Mouse (Mus musculus): ENCODE data around the gene Trem1. TPM values are rescaled to one million over a fixed set of nuclear protein-coding genes. Genes with fewer than 3 reads are reported as not detected.

Gene Trem1
- polyA plus RNA-seq, 1 experiment, result 0.68 TPM

DNA sequence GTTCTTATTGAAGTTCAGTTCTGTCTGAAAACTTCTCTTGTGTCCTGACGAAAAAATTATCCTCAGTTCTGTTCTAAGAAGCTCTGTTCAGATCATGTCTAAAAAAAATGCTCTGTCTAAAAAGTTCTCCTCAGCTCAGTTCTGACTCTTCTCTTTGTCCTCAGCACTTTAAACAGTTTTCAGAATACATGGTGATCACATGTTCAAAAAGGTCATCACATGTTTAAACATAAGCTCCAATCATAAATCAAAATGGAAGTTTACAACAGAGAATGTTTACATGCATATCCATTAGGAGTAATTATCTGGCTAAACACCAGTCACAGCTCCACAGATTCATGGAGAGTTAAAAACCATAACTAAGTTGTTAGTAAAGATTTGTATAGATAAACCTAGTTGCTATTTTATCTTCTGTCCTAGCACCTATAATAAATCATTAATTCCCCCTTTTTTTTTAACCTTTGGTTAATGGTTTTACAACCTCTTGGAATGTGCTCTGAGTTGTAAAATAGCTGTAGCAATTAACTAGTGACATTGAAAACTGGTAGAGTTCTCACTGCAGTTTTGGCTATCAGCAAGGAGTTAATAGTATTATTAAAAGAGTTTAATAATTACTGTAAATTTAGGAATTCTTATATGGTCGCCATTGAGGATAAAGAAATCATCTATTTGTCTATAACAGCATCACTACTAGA is 34.2 kb downstream of the Trem1 start:
- no peak for DNase-seq (ENCODE audit: low read depth in 1 of 2, low spot score in 2 of 2)
- no peaks in the 10 kb centered on the region for H3K27me3 ChIP-seq (ENCODE audit: control insufficient read depth, insufficient read depth, low read length)
- H3K4me3 ChIP-seq (ENCODE audit: extremely low read depth, insufficient read depth, insufficient read length), result no peak overlapping the region
- H3K27ac ChIP-seq (ENCODE audit: insufficient read depth, low read length), result no peak overlapping the region
- WGBS, result 71% methylated on average over 2 of the region's 2 CpGs
- H3K36me3 ChIP-seq (ENCODE audit: control insufficient read depth, insufficient read depth, low read length), result no peaks in the 10 kb centered on the region
- peaks cover 6% of the 10 kb centered on the region; the same call in 1 of the 2 replicates for H3K4me1 ChIP-seq (ENCODE audit: control insufficient read depth, insufficient read depth, insufficient read length)
- no peak for TF ChIP-seq POLR2A (IDR thresholded peaks at IDR 0.05; ENCODE audit: low read depth, low read length)
- TF ChIP-seq CTCF (IDR thresholded peaks at IDR 0.05; ENCODE audit: extremely low read depth, insufficient read depth, insufficient read length, insufficient replicate concordance), result no peak

DNA sequence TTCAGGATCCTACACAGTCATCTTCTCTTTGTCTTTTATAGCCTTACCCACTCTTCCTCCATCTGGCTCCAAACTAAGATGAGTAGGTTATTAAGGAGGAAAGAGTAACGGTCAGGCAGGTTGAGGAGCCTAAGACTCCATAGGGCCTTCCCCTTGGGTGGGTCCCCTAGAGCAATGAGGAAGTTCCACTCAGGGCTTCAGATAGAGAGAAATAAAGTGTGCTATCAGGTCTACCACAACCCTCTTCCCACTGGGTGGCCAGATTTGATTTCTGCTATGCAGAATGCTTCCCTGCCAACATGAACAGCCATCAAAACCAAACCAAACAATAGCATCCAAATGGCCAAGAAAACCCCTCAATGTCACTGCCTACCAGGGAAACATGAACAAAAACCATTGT is 35.0 kb downstream of the Trem1 start:
- Histone ChIP-seq H3K4me3 (ENCODE audit: extremely low read depth, insufficient read depth, insufficient read length) (no peak overlapping the region), H3K27ac (ENCODE audit: insufficient read depth, low read length) (no peak overlapping the region), H3K27me3 (ENCODE audit: control insufficient read depth, insufficient read depth, low read length) (no peaks in the 10 kb centered on the region), H3K36me3 (ENCODE audit: control insufficient read depth, insufficient read depth, low read length) (no peaks in the 10 kb centered on the region), H3K4me1 (ENCODE audit: control insufficient read depth, insufficient read depth, insufficient read length) (peaks cover 6% of the 10 kb centered on the region; the same call in 1 of the 2 replicates)
- 42% methylated on average over 1 of the region's 1 CpGs for WGBS
- DNase-seq (ENCODE audit: low read depth in 1 of 2, low spot score in 2 of 2), result no peak
- TF ChIP-seq CTCF (IDR thresholded peaks at IDR 0.05; ENCODE audit: extremely low read depth, insufficient read depth, insufficient read length, insufficient replicate concordance), result no peak
- TF ChIP-seq POLR2A (IDR thresholded peaks at IDR 0.05; ENCODE audit: low read depth, low read length), result no peak

DNA sequence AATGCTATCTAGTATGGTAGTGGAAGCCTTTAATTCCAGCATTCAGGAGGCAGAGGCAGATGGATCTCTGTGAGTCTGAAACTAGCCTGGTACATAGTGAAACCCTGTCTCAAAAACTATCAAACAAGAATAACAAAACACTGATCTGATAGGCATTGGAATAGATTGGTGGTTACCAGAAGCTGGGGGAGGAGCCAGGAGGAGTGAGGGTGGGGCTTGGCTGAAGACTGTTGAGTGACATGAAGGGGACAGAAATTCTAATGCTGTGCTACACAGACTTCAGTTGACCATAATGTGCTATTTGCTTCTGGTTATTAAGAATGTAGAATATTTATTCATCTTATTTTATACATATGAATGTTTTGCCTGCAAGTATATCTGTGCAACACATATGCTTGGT is 35.7 kb downstream of the Trem1 start:
- Histone ChIP-seq H3K4me3 (ENCODE audit: extremely low read depth, insufficient read depth, insufficient read length) (no peak overlapping the region), H3K36me3 (ENCODE audit: control insufficient read depth, insufficient read depth, low read length) (no peaks in the 10 kb centered on the region), H3K27ac (ENCODE audit: insufficient read depth, low read length) (no peak overlapping the region), H3K27me3 (ENCODE audit: control insufficient read depth, insufficient read depth, low read length) (no peaks in the 10 kb centered on the region), H3K4me1 (ENCODE audit: control insufficient read depth, insufficient read depth, insufficient read length) (peaks cover 6% of the 10 kb centered on the region; the same call in 1 of the 2 replicates)
- DNase-seq (ENCODE audit: low read depth in 1 of 2, low spot score in 2 of 2), result no peak
- TF ChIP-seq CTCF (IDR thresholded peaks at IDR 0.05; ENCODE audit: extremely low read depth, insufficient read depth, insufficient read length, insufficient replicate concordance) (no peak), POLR2A (IDR thresholded peaks at IDR 0.05; ENCODE audit: low read depth, low read length) (no peak)

DNA sequence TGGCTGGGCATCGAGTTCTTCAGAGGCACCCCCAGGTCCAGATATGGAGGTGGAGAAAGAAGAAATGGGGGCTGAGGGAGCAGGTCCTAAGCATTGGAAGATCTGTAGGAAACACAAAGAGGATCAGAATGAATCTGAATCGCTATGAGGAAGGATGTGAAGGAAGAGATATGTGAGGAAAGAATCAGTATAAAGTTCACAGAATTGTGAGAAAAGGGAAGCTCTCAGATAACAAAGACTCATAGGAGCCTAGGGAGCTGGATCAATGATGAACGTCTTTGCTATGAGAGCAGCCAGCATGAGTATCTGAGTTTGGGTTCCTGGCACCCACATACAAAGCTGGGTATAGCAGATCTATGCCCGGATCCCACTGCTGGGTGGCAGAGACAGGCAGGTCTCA is 37.3 kb downstream of the Trem1 start:
- Histone ChIP-seq H3K4me1 (ENCODE audit: control insufficient read depth, insufficient read depth, insufficient read length) (no peaks in the 10 kb centered on the region; the same call in 1 of the 2 replicates), H3K27ac (ENCODE audit: insufficient read depth, low read length) (no peak overlapping the region)

DNA sequence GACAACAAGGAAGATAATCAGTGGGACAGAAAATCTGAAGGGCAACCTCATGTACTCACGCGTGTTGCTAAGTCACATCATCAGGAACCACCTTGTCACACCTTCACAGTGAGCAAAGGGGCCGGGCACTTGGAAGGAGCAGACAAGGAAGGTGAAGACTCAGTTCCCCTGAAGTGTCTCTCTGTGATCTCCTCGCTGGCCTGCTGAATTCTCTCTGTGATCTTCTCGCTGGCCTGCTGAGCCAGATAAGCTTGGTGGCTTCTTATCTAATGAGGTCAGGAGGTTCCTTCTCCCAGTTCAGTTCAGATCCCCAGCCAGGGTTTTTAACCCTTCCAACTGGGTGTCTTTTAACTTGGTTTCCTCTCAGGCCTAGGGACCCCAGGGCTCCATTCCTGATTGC is 39.6 kb downstream of the Trem1 start:
- H3K4me1 ChIP-seq (ENCODE audit: control insufficient read depth, insufficient read depth, insufficient read length), result no peaks in the 10 kb centered on the region; the same call in 1 of the 2 replicates
- TF ChIP-seq CTCF (IDR thresholded peaks at IDR 0.05; ENCODE audit: extremely low read depth, insufficient read depth, insufficient read length, insufficient replicate concordance), result no peak
- TF ChIP-seq POLR2A (IDR thresholded peaks at IDR 0.05; ENCODE audit: low read depth, low read length), result no peak
- H3K4me3 ChIP-seq (ENCODE audit: extremely low read depth, insufficient read depth, insufficient read length), result no peak overlapping the region
- WGBS, result 72% methylated on average over 5 of the region's 5 CpGs
- DNase-seq (ENCODE audit: low read depth in 1 of 2, low spot score in 2 of 2), result no peak
- no peak overlapping the region; the same call in 1 of the 2 replicates for H3K27ac ChIP-seq (ENCODE audit: insufficient read depth, low read length)
- no peaks in the 10 kb centered on the region for H3K36me3 ChIP-seq (ENCODE audit: control insufficient read depth, insufficient read depth, low read length)
- H3K27me3 ChIP-seq (ENCODE audit: control insufficient read depth, insufficient read depth, low read length), result no peaks in the 10 kb centered on the region

More for the DNA sequence above, 37.3 kb downstream of the Trem1 start:
- no peak for TF ChIP-seq POLR2A (IDR thresholded peaks at IDR 0.05; ENCODE audit: low read depth, low read length)
- TF ChIP-seq CTCF (IDR thresholded peaks at IDR 0.05; ENCODE audit: extremely low read depth, insufficient read depth, insufficient read length, insufficient replicate concordance), result no peak
- 71% methylated on average over 4 of the region's 4 CpGs for WGBS
- Histone ChIP-seq H3K27me3 (ENCODE audit: control insufficient read depth, insufficient read depth, low read length) (no peaks in the 10 kb centered on the region), H3K4me3 (ENCODE audit: extremely low read depth, insufficient read depth, insufficient read length) (no peak overlapping the region), H3K36me3 (ENCODE audit: control insufficient read depth, insufficient read depth, low read length) (no peaks in the 10 kb centered on the region)
- DNase-seq (ENCODE audit: low read depth in 1 of 2, low spot score in 2 of 2), result no peak

DNA sequence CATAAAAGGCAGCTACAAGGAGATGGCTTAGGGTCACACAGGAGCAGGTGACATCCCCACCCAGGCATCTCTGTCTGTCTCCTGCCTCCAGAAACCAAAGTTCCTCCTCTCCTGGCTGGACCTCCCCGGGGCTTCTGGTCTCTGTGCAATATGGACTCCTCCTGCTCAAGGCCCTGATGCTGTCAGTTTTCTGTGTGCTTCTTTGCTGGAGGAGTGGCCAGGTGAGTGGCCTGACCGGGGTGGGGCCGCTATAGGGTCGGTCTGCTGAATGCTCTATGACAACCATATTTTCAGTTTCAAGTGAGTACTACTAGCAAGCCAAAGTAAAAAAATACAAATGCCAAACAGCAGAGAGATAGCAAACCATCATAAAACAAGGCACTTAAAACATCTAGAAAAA is 40.0 kb downstream of the Trem1 start:
- Histone ChIP-seq H3K27me3 (ENCODE audit: control insufficient read depth, insufficient read depth, low read length) (no peaks in the 10 kb centered on the region), H3K36me3 (ENCODE audit: control insufficient read depth, insufficient read depth, low read length) (no peaks in the 10 kb centered on the region), H3K4me1 (ENCODE audit: control insufficient read depth, insufficient read depth, insufficient read length) (no peaks in the 10 kb centered on the region; the same call in 1 of the 2 replicates), H3K27ac (ENCODE audit: insufficient read depth, low read length) (no peak overlapping the region), H3K4me3 (ENCODE audit: extremely low read depth, insufficient read depth, insufficient read length) (no peak overlapping the region)
- WGBS, result 89% methylated on average over 4 of the region's 4 CpGs
- no peak for TF ChIP-seq CTCF (IDR thresholded peaks at IDR 0.05; ENCODE audit: extremely low read depth, insufficient read depth, insufficient read length, insufficient replicate concordance)
- no peak for TF ChIP-seq POLR2A (IDR thresholded peaks at IDR 0.05; ENCODE audit: low read depth, low read length)
- no peak for DNase-seq (ENCODE audit: low read depth in 1 of 2, low spot score in 2 of 2)

DNA sequence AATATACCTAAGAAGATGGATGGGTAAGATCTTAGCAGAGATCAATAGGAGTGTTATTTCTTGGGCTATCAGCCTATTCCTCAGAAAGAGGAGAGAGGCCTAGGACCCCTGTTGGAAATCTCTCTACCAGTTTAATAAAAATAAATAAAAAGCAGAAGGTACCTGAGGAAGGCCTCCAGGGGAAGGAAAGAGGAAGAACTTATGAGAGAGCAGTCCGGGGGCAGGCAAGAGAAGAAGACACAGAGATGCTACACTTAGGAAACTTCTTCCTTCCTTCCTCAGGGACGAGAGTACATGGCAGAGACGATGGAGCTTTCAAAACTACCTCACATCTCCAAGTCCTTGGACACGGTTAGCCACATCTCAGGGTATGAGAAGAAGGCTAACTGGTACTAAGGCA is 41.5 kb downstream of the Trem1 start:
- DNase-seq (ENCODE audit: low read depth in 1 of 2, low spot score in 2 of 2), result no peak
- TF ChIP-seq CTCF (IDR thresholded peaks at IDR 0.05; ENCODE audit: extremely low read depth, insufficient read depth, insufficient read length, insufficient replicate concordance), result no peak
- TF ChIP-seq POLR2A (IDR thresholded peaks at IDR 0.05; ENCODE audit: low read depth, low read length), result no peak
- no peaks in the 10 kb centered on the region for H3K36me3 ChIP-seq (ENCODE audit: control insufficient read depth, insufficient read depth, low read length)
- no peak overlapping the region for H3K4me3 ChIP-seq (ENCODE audit: extremely low read depth, insufficient read depth, insufficient read length)
- H3K4me1 ChIP-seq (ENCODE audit: control insufficient read depth, insufficient read depth, insufficient read length), result no peaks in the 10 kb centered on the region; the same call in 1 of the 2 replicates
- 45% methylated on average over 4 of the region's 4 CpGs for WGBS
- H3K27me3 ChIP-seq (ENCODE audit: control insufficient read depth, insufficient read depth, low read length), result no peaks in the 10 kb centered on the region
- H3K27ac ChIP-seq (ENCODE audit: insufficient read depth, low read length), result no peak overlapping the region
